Mouse (Mus musculus) C2C12 (cell line): ENCODE data around the gene Chn2.

Experiments
- CEBPB ChIP-seq: IDR thresholded peaks from one replicate; pipeline ENCODE4 v1.6.1; 2011; ENCODE audit warnings: low read depth, mild to moderate bottlenecking, control low read depth, moderate library complexity
- CTCF ChIP-seq: IDR thresholded peaks from one replicate; pipeline ENCODE4 v1.5.1; 2011; ENCODE audit not compliant: control insufficient read depth, insufficient read depth, insufficient read length
- MAX ChIP-seq: IDR thresholded peaks from one replicate; pipeline ENCODE4 v1.6.1; 2011; ENCODE audit warnings: mild to moderate bottlenecking, control low read depth
- MYOG ChIP-seq: IDR thresholded peaks from one replicate; pipeline ENCODE4 v1.6.1; 2011; ENCODE audit not compliant: control insufficient read depth, insufficient read length; ENCODE audit errors: extremely low read depth
- USF1 ChIP-seq: IDR thresholded peaks from one replicate; pipeline ENCODE4 v1.6.1; 2011; ENCODE audit warnings: low read depth, mild to moderate bottlenecking, control low read depth, moderate library complexity

DNA sequence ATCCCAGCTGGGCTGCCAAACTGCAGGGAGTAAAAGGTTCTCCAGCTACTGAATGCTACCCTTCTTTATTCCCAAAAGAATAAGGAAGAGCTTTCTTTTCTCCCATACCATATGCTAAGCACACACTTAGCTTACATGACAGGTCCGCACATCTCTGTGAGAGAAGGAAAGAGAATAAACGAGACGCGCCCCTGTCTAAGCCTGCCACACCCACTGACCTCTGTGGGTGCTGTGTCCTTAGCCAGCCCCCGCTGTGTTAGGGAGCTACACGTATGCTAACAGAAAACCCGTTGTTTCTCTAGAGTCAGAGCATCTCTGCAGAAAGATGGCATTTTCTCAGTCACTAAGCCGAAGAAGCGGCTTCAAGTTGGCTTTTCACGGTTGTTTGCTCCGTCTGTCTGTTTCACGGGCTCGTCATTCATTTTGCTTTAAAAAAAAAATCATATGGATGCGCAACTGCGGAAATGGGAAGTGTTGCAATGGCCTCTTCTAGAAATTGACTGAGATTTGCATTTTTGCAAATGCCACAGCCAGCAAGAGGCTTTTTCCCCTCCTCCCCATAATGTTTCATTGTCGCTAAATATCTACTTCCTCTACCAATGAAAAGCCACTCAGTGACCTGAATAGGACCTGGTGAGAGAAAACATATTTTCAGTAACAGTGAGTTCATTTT is 30.8 kb upstream of the Chn2 start:
- TF ChIP-seq CTCF (no peak), CEBPB (no peak), MYOG (no peak), MAX (no peak), USF1 (no peak)
